Mouse (Mus musculus) 416B (cell line): ENCODE results near the gene Il13.

Experiments used
- DNase-seq: peaks from one replicate; pipeline ENCODE4 v3.0.0; 2011; ENCODE audit warnings: low read depth

Il13 gene

DNA sequence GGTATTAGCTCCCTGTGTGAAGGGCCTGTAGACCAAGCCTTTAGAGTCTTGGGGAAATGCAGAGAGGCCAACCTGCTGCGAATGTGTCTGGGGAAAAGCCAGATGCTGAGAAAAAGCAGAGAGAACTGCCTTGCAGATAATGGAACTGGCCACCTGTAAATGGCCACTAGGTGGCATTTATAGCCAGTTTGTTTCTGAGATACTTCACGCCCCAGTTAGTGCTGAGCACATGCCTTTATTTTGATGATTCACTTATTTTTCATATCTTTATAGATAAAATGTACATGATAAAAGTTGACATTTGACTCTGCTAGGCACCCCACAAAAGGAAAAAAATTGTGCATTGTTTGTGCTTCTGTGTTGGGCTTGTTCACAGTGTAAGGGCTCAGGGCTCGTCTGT, 49.7 kb downstream of the Il13 start:
- peak; percentile 76 for DNase-seq

- DNase-seq: no peak
These were observed 51.4 kb downstream of the Il13 start for GRCm38 (mm10) chr11:53583151-53583550.
